Mouse (Mus musculus) forebrain, embryonic 13.5 days (tissue): ENCODE data around the gene Ppcs. TPM values are rescaled to one million over a fixed set of nuclear protein-coding genes. Genes with fewer than 3 reads are reported as not detected.

Source experiments
- ATAC-seq: fragments of 200-750 bp; cut with Nextera tagmentation; 2 replicates; pipeline ENCODE4 v1.8.0; 2017
- H3K27ac ChIP-seq: fragments of 300-500 bp; sonication (generic); 2 replicates; pipeline ENCODE4 v1.5.1; 2015; ENCODE audit warnings: inconsistent platforms, mild to moderate bottlenecking, moderate library complexity
- H3K27me3 ChIP-seq: fragments of 300-500 bp; sonication (generic); 2 replicates; pipeline ENCODE4 v1.6.1; 2015; ENCODE audit warnings: mild to moderate bottlenecking, inconsistent platforms
- H3K36me3 ChIP-seq: fragments of 300-500 bp; sonication (generic); 2 replicates; pipeline ENCODE4 v1.6.1; 2015; ENCODE audit warnings: mild to moderate bottlenecking, inconsistent platforms; ENCODE audit not compliant: poor library complexity, severe bottlenecking
- H3K4me1 ChIP-seq: fragments of 300-500 bp; sonication (generic); 2 replicates; pipeline ENCODE4 v1.6.1; 2015; ENCODE audit warnings: inconsistent platforms
- H3K4me2 ChIP-seq: fragments of 300-500 bp; sonication (generic); 2 replicates; pipeline ENCODE4 v1.6.1; 2015; ENCODE audit warnings: inconsistent platforms, mild to moderate bottlenecking, moderate library complexity
- H3K4me3 ChIP-seq: fragments of 300-500 bp; sonication (generic); 2 replicates; pipeline ENCODE4 v1.5.1; 2015; ENCODE audit warnings: mild to moderate bottlenecking, inconsistent platforms
- H3K9ac ChIP-seq: fragments of 300-500 bp; sonication (generic); 2 replicates; pipeline ENCODE4 v1.6.1; 2015; ENCODE audit warnings: mild to moderate bottlenecking, inconsistent platforms
- H3K9me3 ChIP-seq: fragments of 300-500 bp; sonication (generic); replicated peaks from 2 replicates; pipeline ENCODE4 v1.6.1; 2016; ENCODE audit warnings: inconsistent platforms
- WGBS: fragments of 180-500 bp; shearing (Covaris S2); methylation state at CpG from one replicate; pipeline ENCODE4 v1.1.7; 2015; 5-methylcytosine and 5-hydroxymethylcytosine counted together
- polyA plus RNA-seq: library from polyadenylated mRNA; unstranded; fragments of >200 nt; fragmentation: Nextera tagmentation; extraction: Ambion mirVana; gene quantifications from 2 replicates; pipeline ENCODE4 v1.2.1, GENCODE M21; 2015

Gene Ppcs
- polyA plus RNA-seq, 1 experiment from 2014 or later = 15.4 TPM

DNA sequence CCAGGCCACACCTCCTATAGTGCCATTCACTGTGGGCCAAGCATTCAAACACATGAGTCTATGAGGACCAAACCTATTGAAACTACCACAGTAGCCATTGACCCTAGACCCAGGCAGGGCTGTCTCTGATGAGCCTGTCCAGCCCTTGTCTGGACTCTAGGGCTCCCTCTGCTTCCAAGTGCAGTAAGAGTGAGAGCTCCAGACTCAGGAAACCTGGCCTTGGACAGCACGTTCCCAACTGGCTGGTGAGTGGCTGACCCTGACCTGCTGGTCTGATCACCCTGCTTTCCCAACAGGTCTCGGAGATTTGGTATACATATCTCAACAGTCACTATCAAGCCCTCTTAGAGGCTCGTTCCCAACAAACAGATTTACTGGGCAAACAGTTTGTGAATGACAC is 25.6 kb upstream of the Ppcs start:
- 84% methylated on average over 3 of the region's 3 CpGs for WGBS

DNA sequence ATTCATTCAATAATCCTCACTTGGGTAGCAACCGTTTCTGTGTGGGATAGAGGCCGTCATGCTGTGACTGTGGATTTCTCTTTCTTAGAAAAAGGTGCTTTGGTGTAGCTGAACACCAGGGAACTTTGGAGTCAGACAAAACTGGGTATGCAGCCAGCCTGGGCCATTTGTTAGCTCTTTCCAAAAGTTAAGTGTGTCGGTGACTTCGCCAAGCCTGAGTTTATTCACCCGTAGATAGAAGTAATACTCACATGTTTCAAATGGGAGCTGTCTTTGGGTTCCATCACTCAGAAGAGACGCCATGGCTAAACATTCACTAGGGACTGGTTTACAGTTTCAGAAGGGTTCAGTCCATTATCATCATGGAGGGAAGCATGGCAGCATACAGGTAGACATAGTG is 25.0 kb upstream of the Ppcs start:
- Histone ChIP-seq H3K36me3 (no peaks in the 10 kb centered on the region), H3K4me3 (no peak overlapping the region), H3K9me3 (no peaks in the 10 kb centered on the region), H3K4me1 (no peaks in the 10 kb centered on the region), H3K27ac (no peak overlapping the region), H3K27me3 (no peaks in the 10 kb centered on the region), H3K9ac (no peak overlapping the region), H3K4me2 (no peak overlapping the region)
- 92% methylated on average over 6 of the region's 6 CpGs for WGBS
- ATAC-seq = no peak

More for the DNA sequence above, 25.6 kb upstream of the Ppcs start:
- H3K4me3 ChIP-seq = no peak overlapping the region
- no peak for ATAC-seq
- H3K27me3 ChIP-seq = no peaks in the 10 kb centered on the region
- no peaks in the 10 kb centered on the region for H3K4me1 ChIP-seq
- H3K9me3 ChIP-seq = no peaks in the 10 kb centered on the region
- no peak overlapping the region for H3K9ac ChIP-seq
- no peak overlapping the region for H3K4me2 ChIP-seq
- H3K36me3 ChIP-seq = no peaks in the 10 kb centered on the region
- H3K27ac ChIP-seq = no peak overlapping the region

GRCm38 (mm10) chr4:119442539-119442938 is 20.3 kb upstream of the Ppcs start:
- 51% methylated on average over 6 of the region's 6 CpGs for WGBS
- no peaks in the 10 kb centered on the region for H3K4me1 ChIP-seq
- no peak overlapping the region for H3K27ac ChIP-seq
- no peak for ATAC-seq
- H3K27me3 ChIP-seq = no peaks in the 10 kb centered on the region
- H3K4me2 ChIP-seq = no peak overlapping the region
- H3K36me3 ChIP-seq = no peaks in the 10 kb centered on the region
- no peak overlapping the region for H3K9ac ChIP-seq
- no peak overlapping the region for H3K4me3 ChIP-seq
- H3K9me3 ChIP-seq = no peaks in the 10 kb centered on the region; the same call in 1 of the 2 replicates

DNA sequence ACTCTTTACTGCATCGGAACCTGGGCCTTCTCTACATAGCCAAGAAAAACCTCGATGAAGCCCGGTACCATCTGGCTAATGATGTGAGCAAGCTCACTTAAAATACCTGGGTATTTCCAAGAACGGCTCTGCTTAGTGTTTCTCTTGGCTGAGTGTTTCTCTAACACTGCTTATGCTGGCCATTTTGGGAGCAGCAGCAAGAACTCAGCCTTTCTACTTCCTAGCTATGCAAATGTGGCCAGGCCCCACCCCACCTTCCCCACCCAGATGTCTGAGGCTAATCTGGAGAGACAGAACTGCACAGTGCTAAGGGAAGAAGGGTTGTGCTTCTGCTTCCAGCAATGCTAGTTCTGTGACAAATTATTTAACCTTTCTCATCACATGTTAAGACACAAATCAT is 19.6 kb upstream of the Ppcs start:
- no peak overlapping the region for H3K9ac ChIP-seq
- no peak for ATAC-seq
- H3K36me3 ChIP-seq = no peaks in the 10 kb centered on the region
- H3K27me3 ChIP-seq = no peaks in the 10 kb centered on the region
- no peak overlapping the region for H3K4me3 ChIP-seq
- H3K4me2 ChIP-seq = no peak overlapping the region
- no peaks in the 10 kb centered on the region for H3K4me1 ChIP-seq
- WGBS = 93% methylated on average over 4 of the region's 4 CpGs
- H3K27ac ChIP-seq = no peak overlapping the region
- no peaks in the 10 kb centered on the region; the same call in 1 of the 2 replicates for H3K9me3 ChIP-seq

DNA sequence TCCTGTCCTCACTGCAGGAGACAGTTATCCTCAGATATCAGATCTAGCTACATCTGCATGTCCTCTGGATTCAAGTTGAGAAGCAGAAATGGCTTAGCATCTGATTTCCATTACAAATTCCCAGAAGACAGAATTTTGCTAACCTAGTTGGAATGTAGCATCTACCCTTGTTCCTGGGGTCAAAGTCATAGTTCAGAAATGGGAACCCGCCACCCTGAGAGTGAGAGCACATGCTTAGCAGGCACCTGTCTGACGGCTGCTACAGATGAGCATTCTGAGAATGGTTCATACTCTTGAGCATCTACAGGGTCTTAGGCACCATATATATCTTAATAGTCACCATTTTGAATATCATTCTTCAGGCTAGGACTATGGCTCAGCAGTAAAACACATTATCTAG is 15.7 kb upstream of the Ppcs start:
- Histone ChIP-seq H3K4me3 (no peak overlapping the region), H3K4me2 (no peak overlapping the region)
- WGBS = 93% methylated on average over 2 of the region's 2 CpGs

GRCm38 (mm10) chr4:119430678-119431077 is 8.5 kb upstream of the Ppcs start:
- ATAC-seq = no peak
- Histone ChIP-seq H3K36me3 (no peaks in the 10 kb centered on the region), H3K4me2 (no peak overlapping the region), H3K27ac (no peak overlapping the region), H3K9me3 (no peaks in the 10 kb centered on the region), H3K27me3 (no peaks in the 10 kb centered on the region), H3K4me1 (no peaks in the 10 kb centered on the region), H3K4me3 (no peak overlapping the region), H3K9ac (no peak overlapping the region)
- WGBS = 28% methylated on average over 5 of the region's 5 CpGs

More for the DNA sequence above, 15.7 kb upstream of the Ppcs start:
- H3K27ac ChIP-seq = no peak overlapping the region
- no peaks in the 10 kb centered on the region for H3K4me1 ChIP-seq
- H3K36me3 ChIP-seq = no peaks in the 10 kb centered on the region
- H3K27me3 ChIP-seq = no peaks in the 10 kb centered on the region
- no peaks in the 10 kb centered on the region; the same call in 1 of the 2 replicates for H3K9me3 ChIP-seq
- ATAC-seq = no peak
- H3K9ac ChIP-seq = no peak overlapping the region

GRCm38 (mm10) chr4:119427680-119428079 is 5.5 kb upstream of the Ppcs start:
- no peak overlapping the region for H3K4me3 ChIP-seq
- peaks cover 5% of the 10 kb centered on the region; the same call in 1 of the 2 replicates for H3K4me1 ChIP-seq
- no peaks in the 10 kb centered on the region for H3K9me3 ChIP-seq
- H3K9ac ChIP-seq = no peak overlapping the region
- H3K36me3 ChIP-seq = no peaks in the 10 kb centered on the region
- H3K27ac ChIP-seq = no peak overlapping the region
- no peaks in the 10 kb centered on the region for H3K27me3 ChIP-seq
- 37% methylated on average over 2 of the region's 2 CpGs for WGBS
- ATAC-seq = no peak
- no peak overlapping the region for H3K4me2 ChIP-seq

DNA sequence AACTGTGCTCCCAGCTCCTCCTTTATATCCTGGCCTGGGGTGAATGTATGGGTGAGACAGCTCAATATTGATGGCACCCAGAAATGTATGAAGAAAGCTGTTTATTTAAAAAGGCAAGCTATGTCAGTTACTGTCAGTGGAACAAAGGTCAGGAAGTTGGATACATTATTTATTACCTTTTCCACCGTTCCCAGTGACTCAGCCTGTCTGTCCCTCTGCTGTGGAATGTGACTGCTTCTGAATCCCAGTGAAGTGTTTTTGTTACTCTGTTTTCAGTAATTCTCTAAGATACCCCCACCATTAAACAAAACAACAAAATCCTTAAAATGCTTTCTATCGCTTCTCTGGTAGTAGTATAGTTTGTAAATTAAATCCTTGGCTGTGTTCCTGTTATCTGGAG is 3.4 kb upstream of the Ppcs start:
- ATAC-seq = no peak
- 83% methylated on average over 2 of the region's 2 CpGs for WGBS
- no peak overlapping the region for H3K27ac ChIP-seq
- H3K27me3 ChIP-seq = no peaks in the 10 kb centered on the region
- no peak overlapping the region for H3K4me3 ChIP-seq
- no peak overlapping the region for H3K4me2 ChIP-seq
- no peak overlapping the region for H3K9ac ChIP-seq
- H3K36me3 ChIP-seq = no peaks in the 10 kb centered on the region
- H3K4me1 ChIP-seq = peaks cover 15% of the 10 kb centered on the region
- H3K9me3 ChIP-seq = no peaks in the 10 kb centered on the region

- Histone ChIP-seq H3K36me3 (no peaks in the 10 kb centered on the region), H3K9me3 (no peaks in the 10 kb centered on the region), H3K9ac (no peak overlapping the region)
These were observed 2.9 kb upstream of the Ppcs start for GRCm38 (mm10) chr4:119425077-119425476.

GRCm38 (mm10) chr4:119421921-119422293 is 313 bp downstream of the Ppcs start:
- H3K9me3 ChIP-seq = no peaks in the 10 kb centered on the region
- peak; percentile 67 for ATAC-seq
- under 1% methylated on average over 31 of the region's 31 CpGs for WGBS

More at GRCm38 (mm10) chr4:119425077-119425476, 2.9 kb upstream of the Ppcs start:
- H3K27me3 ChIP-seq = no peaks in the 10 kb centered on the region
- H3K4me2 ChIP-seq = no peak overlapping the region
- WGBS = 90% methylated on average over 2 of the region's 2 CpGs
- no peak overlapping the region for H3K4me3 ChIP-seq
- peaks cover 15% of the 10 kb centered on the region for H3K4me1 ChIP-seq
- no peak for ATAC-seq
- no peak overlapping the region for H3K27ac ChIP-seq

GRCm38 (mm10) chr4:119421191-119421590 is 1.0 kb downstream of the Ppcs start:
- Histone ChIP-seq H3K4me1 (peaks cover 15% of the 10 kb centered on the region), H3K36me3 (no peaks in the 10 kb centered on the region; the same call in 1 of the 2 replicates), H3K9me3 (no peaks in the 10 kb centered on the region), H3K27ac (no peak overlapping the region), H3K4me3 (peak overlapping the region; percentile 64), H3K9ac (peak overlapping the region; percentile 83), H3K27me3 (no peaks in the 10 kb centered on the region), H3K4me2 (peak overlapping the region; percentile 89)
- WGBS = 79% methylated on average over 3 of the region's 3 CpGs
- ATAC-seq = no peak

More at GRCm38 (mm10) chr4:119421921-119422293, 313 bp downstream of the Ppcs start:
- Histone ChIP-seq H3K36me3 (no peaks in the 10 kb centered on the region; the same call in 1 of the 2 replicates), H3K27me3 (no peaks in the 10 kb centered on the region), H3K4me2 (peak overlapping the region; percentile 89), H3K4me1 (peaks cover 15% of the 10 kb centered on the region), H3K4me3 (peak overlapping the region; percentile 64), H3K27ac (peak overlapping the region; percentile 65), H3K9ac (peak overlapping the region; percentile 83)

- Histone ChIP-seq H3K4me3 (no peak overlapping the region), H3K36me3 (no peaks in the 10 kb centered on the region; the same call in 1 of the 2 replicates), H3K27ac (no peak overlapping the region), H3K9ac (no peak overlapping the region), H3K27me3 (no peaks in the 10 kb centered on the region), H3K4me2 (no peak overlapping the region), H3K4me1 (peaks cover 28% of the 10 kb centered on the region), H3K9me3 (no peaks in the 10 kb centered on the region)
- 89% methylated on average over 3 of the region's 3 CpGs for WGBS
- no peak for ATAC-seq
These were observed 4.3 kb downstream of the Ppcs start for GRCm38 (mm10) chr4:119417894-119418293.

GRCm38 (mm10) chr4:119417270-119417669 is 5.0 kb downstream of the Ppcs start:
- Histone ChIP-seq H3K27me3 (no peaks in the 10 kb centered on the region), H3K36me3 (no peaks in the 10 kb centered on the region; the same call in 1 of the 2 replicates), H3K4me2 (no peak overlapping the region), H3K4me3 (no peak overlapping the region), H3K9me3 (no peaks in the 10 kb centered on the region), H3K4me1 (peaks cover 31% of the 10 kb centered on the region), H3K9ac (no peak overlapping the region), H3K27ac (no peak overlapping the region)
- 85% methylated on average over 3 of the region's 3 CpGs for WGBS
- no peak for ATAC-seq
